Mouse (Mus musculus) heart, embryonic 13.5 days (tissue): ENCODE measurements at regions not wholly inside any gene's neighbourhood (a gene's known extent, or its start where the extent isn't known, plus 50 kb on each side); places are given as distances from the start of the nearest gene placed in this dataset.

Experiments used
- ATAC-seq: fragments of 200-750 bp; cut with Nextera tagmentation; 2 replicates; pipeline ENCODE4 v1.8.0; 2017; ENCODE audit warnings: moderate TSS enrichment; ENCODE audit not compliant: insufficient number of reproducible peaks, low FRiP score, low TSS enrichment; ENCODE audit errors: extremely low read depth
- H3K27ac ChIP-seq: fragments of 300-500 bp; sonication (generic); replicated peaks from 2 replicates; pipeline ENCODE4 v1.5.1; 2015; ENCODE audit warnings: moderate library complexity, mild to moderate bottlenecking, inconsistent platforms
- H3K27me3 ChIP-seq: fragments of 300-500 bp; sonication (generic); replicated peaks from 2 replicates; pipeline ENCODE4 v1.6.1; 2015; ENCODE audit warnings: mild to moderate bottlenecking, inconsistent platforms
- H3K36me3 ChIP-seq: fragments of 300-500 bp; sonication (generic); 2 replicates; pipeline ENCODE4 v1.6.1; 2015; ENCODE audit warnings: mild to moderate bottlenecking, inconsistent platforms
- H3K4me1 ChIP-seq: fragments of 300-500 bp; sonication (generic); 2 replicates; pipeline ENCODE4 v1.6.1; 2015; ENCODE audit warnings: inconsistent platforms
- H3K4me2 ChIP-seq: fragments of 300-500 bp; sonication (generic); 2 replicates; pipeline ENCODE4 v1.6.1; 2015; ENCODE audit warnings: inconsistent platforms, mild to moderate bottlenecking, moderate library complexity
- H3K4me3 ChIP-seq: fragments of 300-500 bp; sonication (generic); 2 replicates; pipeline ENCODE4 v1.5.1; 2015; ENCODE audit warnings: moderate library complexity, mild to moderate bottlenecking, inconsistent platforms
- H3K9ac ChIP-seq: fragments of 300-500 bp; sonication (generic); 2 replicates; pipeline ENCODE4 v1.6.1; 2015; ENCODE audit warnings: inconsistent platforms, mild to moderate bottlenecking, moderate library complexity
- H3K9me3 ChIP-seq: fragments of 300-500 bp; sonication (generic); 2 replicates; pipeline ENCODE4 v1.6.1; 2016; ENCODE audit warnings: inconsistent platforms
- WGBS: fragments of 180-500 bp; shearing (Covaris S2); methylation state at CpG from one replicate; pipeline ENCODE4 v1.1.7; 2015; ENCODE audit warnings: mixed read lengths; 5-methylcytosine and 5-hydroxymethylcytosine counted together

GRCm38 (mm10) chr4:105352342-105352741 is 195.2 kb downstream of the Plpp3 start:
- ATAC-seq, result no peak
- no peak overlapping the region for H3K9ac ChIP-seq
- no peak overlapping the region for H3K4me3 ChIP-seq
- H3K27me3 ChIP-seq, result no peaks in the 10 kb centered on the region
- H3K4me2 ChIP-seq, result no peak overlapping the region
- H3K27ac ChIP-seq, result no peak overlapping the region
- H3K36me3 ChIP-seq, result no peaks in the 10 kb centered on the region
- WGBS, result 57% methylated on average over 7 of the region's 7 CpGs
- no peaks in the 10 kb centered on the region for H3K9me3 ChIP-seq
- H3K4me1 ChIP-seq, result peaks cover 4% of the 10 kb centered on the region; the same call in 1 of the 2 replicates

GRCm38 (mm10) chr4:105352953-105353352 is 195.8 kb downstream of the Plpp3 start:
- no peak for ATAC-seq
- peaks cover 4% of the 10 kb centered on the region; the same call in 1 of the 2 replicates for H3K4me1 ChIP-seq
- no peaks in the 10 kb centered on the region for H3K27me3 ChIP-seq
- H3K36me3 ChIP-seq, result no peaks in the 10 kb centered on the region
- no peak overlapping the region for H3K4me2 ChIP-seq
- 81% methylated on average over 3 of the region's 3 CpGs for WGBS
- H3K9ac ChIP-seq, result no peak overlapping the region
- H3K9me3 ChIP-seq, result no peaks in the 10 kb centered on the region
- H3K27ac ChIP-seq, result no peak overlapping the region
- H3K4me3 ChIP-seq, result no peak overlapping the region

- Histone ChIP-seq H3K4me3 (no peak overlapping the region), H3K4me1 (peaks cover 4% of the 10 kb centered on the region; the same call in 1 of the 2 replicates), H3K4me2 (no peak overlapping the region), H3K27me3 (no peaks in the 10 kb centered on the region), H3K9ac (no peak overlapping the region), H3K9me3 (no peaks in the 10 kb centered on the region), H3K36me3 (no peaks in the 10 kb centered on the region), H3K27ac (no peak overlapping the region)
- ATAC-seq, result no peak
- 69% methylated on average over 8 of the region's 8 CpGs for whole genome bisulfite sequencing
These were observed 196.9 kb downstream of the Plpp3 start for GRCm38 (mm10) chr4:105354097-105354496.

- no peaks in the 10 kb centered on the region for H3K36me3 ChIP-seq
- no peaks in the 10 kb centered on the region for H3K9me3 ChIP-seq
- no peak overlapping the region for H3K4me3 ChIP-seq
- H3K27ac ChIP-seq, result no peak overlapping the region
- ATAC-seq, result no peak
- H3K4me1 ChIP-seq, result peaks cover 4% of the 10 kb centered on the region; the same call in 1 of the 2 replicates
- H3K4me2 ChIP-seq, result no peak overlapping the region
- WGBS, result 69% methylated on average over 3 of the region's 3 CpGs
- no peaks in the 10 kb centered on the region for H3K27me3 ChIP-seq
- H3K9ac ChIP-seq, result no peak overlapping the region
These were observed 199.5 kb downstream of the Plpp3 start for GRCm38 (mm10) chr4:105356616-105357015.

- H3K4me1 ChIP-seq, result no peaks in the 10 kb centered on the region; the same call in 1 of the 2 replicates
- WGBS, result 52% methylated on average over 2 of the region's 2 CpGs
- no peaks in the 10 kb centered on the region for H3K36me3 ChIP-seq
- no peak overlapping the region for H3K27ac ChIP-seq
- no peak overlapping the region for H3K9ac ChIP-seq
- H3K9me3 ChIP-seq, result no peaks in the 10 kb centered on the region
- no peak overlapping the region for H3K4me2 ChIP-seq
- no peak overlapping the region for H3K4me3 ChIP-seq
- ATAC-seq, result no peak
- H3K27me3 ChIP-seq, result no peaks in the 10 kb centered on the region
These were observed 201.6 kb downstream of the Plpp3 start for GRCm38 (mm10) chr4:105358725-105359124.

- H3K27ac ChIP-seq, result peak overlapping the region; percentile 65
- 30% methylated on average over 6 of the region's 6 CpGs for WGBS
- no peak for ATAC-seq
These were observed 207.3 kb downstream of the Plpp3 start for GRCm38 (mm10) chr4:105364496-105364895.

GRCm38 (mm10) chr4:105365076-105365475 is 207.9 kb downstream of the Plpp3 start:
- Histone ChIP-seq H3K4me1 (peaks cover 13% of the 10 kb centered on the region), H3K27ac (peak overlapping the region; percentile 65; the same call in 1 of the 2 replicates), H3K27me3 (no peaks in the 10 kb centered on the region), H3K36me3 (no peaks in the 10 kb centered on the region), H3K9ac (no peak overlapping the region), H3K4me3 (no peak overlapping the region), H3K4me2 (no peak overlapping the region), H3K9me3 (no peaks in the 10 kb centered on the region)
- no peak for ATAC-seq
- WGBS, result 68% methylated on average over 5 of the region's 5 CpGs

More at GRCm38 (mm10) chr4:105364496-105364895, 207.3 kb downstream of the Plpp3 start:
- H3K27me3 ChIP-seq, result no peaks in the 10 kb centered on the region
- no peaks in the 10 kb centered on the region for H3K9me3 ChIP-seq
- no peak overlapping the region for H3K4me2 ChIP-seq
- peaks cover 13% of the 10 kb centered on the region for H3K4me1 ChIP-seq
- no peaks in the 10 kb centered on the region for H3K36me3 ChIP-seq
- no peak overlapping the region for H3K4me3 ChIP-seq
- H3K9ac ChIP-seq, result no peak overlapping the region

- Histone ChIP-seq H3K27ac (no peak overlapping the region), H3K27me3 (no peaks in the 10 kb centered on the region), H3K9ac (no peak overlapping the region), H3K4me2 (no peak overlapping the region), H3K36me3 (no peaks in the 10 kb centered on the region), H3K4me3 (no peak overlapping the region), H3K9me3 (no peaks in the 10 kb centered on the region), H3K4me1 (peaks cover 26% of the 10 kb centered on the region)
- WGBS, result 31% methylated on average over 5 of the region's 5 CpGs
- no peak for ATAC-seq
These were observed 219.4 kb downstream of the Plpp3 start for GRCm38 (mm10) chr4:105376591-105376990.

GRCm38 (mm10) chr4:105377469-105378187 is 220.5 kb downstream of the Plpp3 start:
- WGBS, result 56% methylated on average over 11 of the region's 11 CpGs
- Histone ChIP-seq H3K9ac (no peak overlapping the region), H3K27me3 (no peaks in the 10 kb centered on the region), H3K4me3 (no peak overlapping the region), H3K4me1 (peaks cover 26% of the 10 kb centered on the region), H3K27ac (peak overlapping the region; percentile 46), H3K4me2 (no peak overlapping the region), H3K36me3 (no peaks in the 10 kb centered on the region), H3K9me3 (no peaks in the 10 kb centered on the region)
- ATAC-seq, result no peak

- H3K4me1 ChIP-seq, result peaks cover 5% of the 10 kb centered on the region
- no peaks in the 10 kb centered on the region for H3K27me3 ChIP-seq
- ATAC-seq, result no peak
- H3K9ac ChIP-seq, result no peak overlapping the region
- H3K4me2 ChIP-seq, result no peak overlapping the region
- WGBS, result 72% methylated on average over 3 of the region's 3 CpGs
- no peak overlapping the region for H3K4me3 ChIP-seq
- no peak overlapping the region for H3K27ac ChIP-seq
- H3K9me3 ChIP-seq, result no peaks in the 10 kb centered on the region
- H3K36me3 ChIP-seq, result no peaks in the 10 kb centered on the region
These were observed 227.7 kb downstream of the Plpp3 start for GRCm38 (mm10) chr4:105384826-105385225.

GRCm38 (mm10) chr4:105385481-105385880 is 228.3 kb downstream of the Plpp3 start:
- no peak for ATAC-seq
- 82% methylated on average over 5 of the region's 5 CpGs for WGBS
- Histone ChIP-seq H3K27ac (no peak overlapping the region), H3K9me3 (no peaks in the 10 kb centered on the region), H3K4me3 (no peak overlapping the region), H3K4me2 (no peak overlapping the region), H3K36me3 (no peaks in the 10 kb centered on the region), H3K27me3 (no peaks in the 10 kb centered on the region), H3K9ac (no peak overlapping the region), H3K4me1 (peaks cover 11% of the 10 kb centered on the region)

- Histone ChIP-seq H3K9ac (no peak overlapping the region), H3K4me3 (no peak overlapping the region), H3K27me3 (no peaks in the 10 kb centered on the region), H3K4me1 (peaks cover 19% of the 10 kb centered on the region), H3K9me3 (no peaks in the 10 kb centered on the region; the same call in 1 of the 2 replicates), H3K27ac (0 out of 2 replicates have a peak overlapping the region, but pooled peaks have one; percentile 12), H3K36me3 (no peaks in the 10 kb centered on the region), H3K4me2 (no peak overlapping the region)
- no peak; the same call in 1 of the 2 replicates for ATAC-seq
- 21% methylated on average over 5 of the region's 5 CpGs for WGBS
These were observed 233.2 kb downstream of the Plpp3 start for GRCm38 (mm10) chr4:105390378-105390777.
